ENCODE assay signal across 8 mouse cellular contexts in genomic region chr2:29965250-29965843, GRCm38 (mm10). TPM values are rescaled to one million over a fixed set of nuclear protein-coding genes. Genes with fewer than 3 reads are reported as not detected.
DNase-seq lines count a peak whose midpoint lies in the region; ATAC-seq and TF ChIP-seq lines count a peak whose summit lies in the region.

Gene Sptan1, plus strand, starts transcription at chr2:29965560.

- H3K27ac ChIP-seq in bone marrow, adult 2 months (ENCODE audit: control insufficient read depth, insufficient read depth, low read depth, low read length, poor library complexity), result peak within 1 kb of the TSS; percentile 96
- H3K27ac ChIP-seq in embryonic facial prominence, embryonic 15.5 days (replicated peaks), result peak within 1 kb of the TSS; percentile 92
- H3K27ac ChIP-seq in kidney, embryonic 14.5 days (ENCODE audit: low read depth, low read length), result peak within 1 kb of the TSS; percentile 89
- H3K27ac ChIP-seq in limb, embryonic 15.5 days, result peak within 1 kb of the TSS; percentile 94

- H3K9ac ChIP-seq in embryonic facial prominence, embryonic 15.5 days, result peak within 1 kb of the TSS; percentile 79
- H3K9ac ChIP-seq in kidney, embryonic 14.5 days (ENCODE audit: low read depth, low read length), result peak within 1 kb of the TSS; percentile 98
- H3K9ac ChIP-seq in limb, embryonic 15.5 days, result peak within 1 kb of the TSS; percentile 88

- no peak for TF ChIP-seq CTCF in bone marrow, adult 2 months (IDR thresholded peaks at IDR 0.05; ENCODE audit: control insufficient read depth, insufficient read depth, low read length)

- H3K4me3 ChIP-seq in bone marrow, adult 2 months (replicated peaks; ENCODE audit: control insufficient read depth, low read depth, low read length), result peak within 1 kb of the TSS; percentile 58
- peak within 1 kb of the TSS; percentile 80 for H3K4me3 ChIP-seq in embryonic facial prominence, embryonic 15.5 days (replicated peaks)
- peak within 1 kb of the TSS; percentile 98 for H3K4me3 ChIP-seq in kidney, embryonic 14.5 days (ENCODE audit: low read length)
- peak within 1 kb of the TSS; percentile 86 for H3K4me3 ChIP-seq in limb, embryonic 15.5 days

- peak; percentile 88; the same call in 1 of the 2 replicates for TF ChIP-seq POLR2A in bone marrow, adult 2 months (IDR thresholded peaks at IDR 0.05; ENCODE audit: borderline replicate concordance, control insufficient read depth, low read depth, low read length)

- under 1% methylated on average over 81 of the region's 82 CpGs for WGBS in bone marrow, adult 2 months
- under 1% methylated on average over 81 of the region's 82 CpGs for WGBS in embryonic facial prominence, embryonic 15.5 days
- 1% methylated on average over 73 of the region's 82 CpGs for WGBS in kidney, embryonic 14.5 days
- WGBS in limb, embryonic 15.5 days, result under 1% methylated on average over 63 of the region's 82 CpGs

- peak; percentile 100 for ATAC-seq in embryonic facial prominence, embryonic 15.5 days (ENCODE audit: insufficient number of reproducible peaks, low FRiP score, low TSS enrichment, low read depth)
- peak; percentile 99 for ATAC-seq in kidney, embryonic 14.5 days (ENCODE audit: low FRiP score, low TSS enrichment)
- ATAC-seq in limb, embryonic 15.5 days (ENCODE audit: insufficient number of reproducible peaks, low FRiP score, low TSS enrichment, low read depth), result peak; percentile 99

- H3K36me3 ChIP-seq in embryonic facial prominence, embryonic 15.5 days, result peaks cover under 1% of the 10 kb centered on the region; the same call in 1 of the 2 replicates
- peaks cover 10% of the 10 kb centered on the region; the same call in 1 of the 2 replicates for H3K36me3 ChIP-seq in kidney, embryonic 14.5 days (ENCODE audit: control insufficient read depth, insufficient read depth, low read length)
- H3K36me3 ChIP-seq in limb, embryonic 15.5 days, result peaks cover 11% of the 10 kb centered on the region

- DNase-seq in 416B (ENCODE audit: low read depth), result peak; percentile 95
- peak; percentile 95 to 96 for DNase-seq in heart, adult 9 months (ENCODE audit: low spot score in 2 of 2)
- DNase-seq in monocyte, adult 2 months (ENCODE audit: low read depth in 1 of 2, low spot score in 2 of 2), result peak; percentile 84 to 85
- DNase-seq in spleen, postnatal 36 days (ENCODE audit: low spot score in 2 of 2), result peak; percentile 93 to 94

- no peaks in the 10 kb centered on the region for H3K9me3 ChIP-seq in embryonic facial prominence, embryonic 15.5 days (replicated peaks)
- no peaks in the 10 kb centered on the region for H3K9me3 ChIP-seq in kidney, embryonic 14.5 days (ENCODE audit: control insufficient read depth, low read length)
- no peaks in the 10 kb centered on the region for H3K9me3 ChIP-seq in limb, embryonic 15.5 days

- peak within 1 kb of the TSS; percentile 65 for H3K4me2 ChIP-seq in embryonic facial prominence, embryonic 15.5 days (replicated peaks)
- H3K4me2 ChIP-seq in kidney, embryonic 14.5 days (replicated peaks; ENCODE audit: low read depth, low read length), result peak within 1 kb of the TSS; percentile 51
- H3K4me2 ChIP-seq in limb, embryonic 15.5 days, result peak within 1 kb of the TSS; percentile 54

- no peaks in the 10 kb centered on the region for H3K27me3 ChIP-seq in embryonic facial prominence, embryonic 15.5 days
- H3K27me3 ChIP-seq in kidney, embryonic 14.5 days (ENCODE audit: control insufficient read depth, insufficient read depth, low read length), result no peaks in the 10 kb centered on the region
- no peaks in the 10 kb centered on the region for H3K27me3 ChIP-seq in limb, embryonic 15.5 days

- H3K4me1 ChIP-seq in bone marrow, adult 2 months (ENCODE audit: control insufficient read depth, insufficient read depth, low read length), result no peaks in the 10 kb centered on the region
- H3K4me1 ChIP-seq in embryonic facial prominence, embryonic 15.5 days, result peaks cover 43% of the 10 kb centered on the region
- peaks cover 32% of the 10 kb centered on the region for H3K4me1 ChIP-seq in kidney, embryonic 14.5 days (ENCODE audit: control insufficient read depth, insufficient read depth, low read length)
- peaks cover 37% of the 10 kb centered on the region for H3K4me1 ChIP-seq in limb, embryonic 15.5 days

RNA-seq across cellular contexts. Expression of gene Sptan1, which starts in this region (rescaled TPM):
- polyA plus RNA-seq in bone marrow, adult 2 months (2011; ENCODE audit: insufficient read depth, insufficient read length, low replicate concordance, missing spikeins), result 13.8 and 23.4 TPM in 2 replicates
- polyA plus RNA-seq in embryonic facial prominence, embryonic 15.5 days (2015; fragmentation: Nextera tagmentation; extraction: Ambion mirVana), result 85.8 and 99.0 TPM in 2 replicates
- polyA plus RNA-seq in kidney, embryonic 14.5 days (2014; fragmentation: Nextera tagmentation; extraction: Ambion mirVana), result 121 and 136 TPM in 2 replicates
- 89.3 and 95.5 TPM in 2 replicates for polyA plus RNA-seq in limb, embryonic 15.5 days (2015; fragmentation: Nextera tagmentation; extraction: Ambion mirVana)

Comparison
In these comparisons a context has a peak if more than half of its experiments do, and no peak if none do; other contexts are left out.
1. Peak in every context shown above with its lines: DNase-seq, ATAC-seq, H3K4me3 ChIP-seq and H3K27ac ChIP-seq.